Mouse (Mus musculus) brain, embryonic 14.5 days (tissue): Measurements from ENCODE around the gene Tmem219.

Source experiments
- CTCF ChIP-seq: fragments of 200-500 bp; IDR thresholded peaks from 2 replicates; pipeline ENCODE4 v1.5.1; 2012; ENCODE audit warnings: inconsistent platforms, mild to moderate bottlenecking, moderate library complexity, borderline replicate concordance; ENCODE audit not compliant: insufficient read depth, insufficient read length; ENCODE audit errors: extremely low read depth
- POLR2A ChIP-seq: fragments of 200-500 bp; IDR thresholded peaks from 2 replicates; pipeline ENCODE4 v1.6.1; 2012; ENCODE audit warnings: mild to moderate bottlenecking, inconsistent platforms, borderline replicate concordance; ENCODE audit not compliant: poor library complexity, insufficient read depth, insufficient read length, severe bottlenecking; ENCODE audit errors: extremely low read depth

DNA sequence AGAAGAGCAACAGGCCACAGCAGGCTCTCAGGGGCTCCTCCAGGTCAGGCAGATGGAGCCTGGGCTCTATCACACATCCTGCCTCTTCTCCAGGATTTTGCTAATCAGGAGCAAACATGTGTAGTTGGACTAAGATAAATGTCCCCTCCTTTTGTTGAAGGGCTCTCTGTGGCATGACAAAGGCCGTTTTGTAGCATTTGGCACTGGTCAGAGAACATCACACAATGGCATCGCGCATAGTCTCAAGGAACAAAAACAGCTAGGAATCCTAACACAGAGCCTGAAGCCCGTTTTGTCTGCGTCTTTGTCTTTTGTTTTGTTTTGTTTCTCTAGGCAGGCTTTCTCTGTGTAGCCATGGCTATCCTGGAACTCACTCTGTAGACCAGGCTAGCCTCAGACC lies 1.3 kb upstream of the Tmem219 start:
- TF ChIP-seq CTCF (no peak), POLR2A (no peak)
